Mouse (Mus musculus) lung, adult 2 months (tissue): ENCODE data around the gene Zfp426.

Experiments used
- CTCF ChIP-seq: fragments of 200-500 bp; IDR thresholded peaks from 2 replicates; pipeline ENCODE4 v1.5.1; 2011; ENCODE audit warnings: mild to moderate bottlenecking, low read length, control low read depth; ENCODE audit not compliant: insufficient read depth
- POLR2A ChIP-seq: fragments of 200-500 bp; IDR thresholded peaks from 2 replicates; pipeline ENCODE4 v1.6.1; 2011; ENCODE audit warnings: low read depth, mild to moderate bottlenecking, control low read depth, low read length, borderline replicate concordance; ENCODE audit errors: extremely low read depth

GRCm38 (mm10) chr9:20476632-20477031 is 15.9 kb downstream of the Zfp426 start:
- TF ChIP-seq CTCF (no peak), POLR2A (no peak)
